Mouse (Mus musculus) embryonic stem cell, embryonic (primary cell): ENCODE measurements at regions not wholly inside any gene's neighbourhood (a gene's known extent, or its start where the extent isn't known, plus 50 kb on each side); places are given as distances from the start of the nearest gene placed in this dataset.

ENCODE experiments used
- CTCF ChIA-PET, 4 experiments: fragments of 300-600 bp in 2 of 4; fragments of 350-600 bp in 2 of 4; sonication (Branson Sonifier 250); formaldehyde crosslinking; loops; one replicate each; lab custom pipeline; 2022; ENCODE audit warnings: inconsistent platforms in 2 of 4; lab: Charles Lee
- POLR2A ChIA-PET, 4 experiments: fragments of 300-600 bp in 2 of 4; fragments of 350-600 bp in 2 of 4; sonication (Branson Sonifier 250); formaldehyde crosslinking; loops; one replicate each; lab custom pipeline; 2022; ENCODE audit warnings: antibody characterized with exemption in 4 of 4, inconsistent platforms in 1 of 4; lab: Charles Lee

DNA sequence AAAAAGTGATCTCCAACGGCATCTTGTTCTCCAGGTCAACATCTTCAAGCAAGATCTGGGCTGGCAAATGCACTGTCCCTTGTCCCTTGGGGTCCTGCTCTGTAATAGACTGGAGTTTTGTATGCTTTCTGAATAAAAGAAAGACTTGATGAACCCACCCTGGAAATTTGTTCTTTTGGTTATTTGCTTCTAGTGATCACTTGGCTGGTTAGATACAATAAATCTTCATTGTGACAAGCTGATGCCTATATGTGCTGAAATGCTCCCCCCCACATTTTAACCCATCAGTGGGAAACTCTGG, 65.0 kb downstream of the Dmac1 start:
- CTCF ChIA-PET: no interaction called here
- POLR2A ChIA-PET: interaction anchor here in 1 of 4 experiments (0.6 kb wide), 1 partner anchor 23 kb away, joined by 3 read pairs; no protein-coding TSS in a partner anchor

DNA sequence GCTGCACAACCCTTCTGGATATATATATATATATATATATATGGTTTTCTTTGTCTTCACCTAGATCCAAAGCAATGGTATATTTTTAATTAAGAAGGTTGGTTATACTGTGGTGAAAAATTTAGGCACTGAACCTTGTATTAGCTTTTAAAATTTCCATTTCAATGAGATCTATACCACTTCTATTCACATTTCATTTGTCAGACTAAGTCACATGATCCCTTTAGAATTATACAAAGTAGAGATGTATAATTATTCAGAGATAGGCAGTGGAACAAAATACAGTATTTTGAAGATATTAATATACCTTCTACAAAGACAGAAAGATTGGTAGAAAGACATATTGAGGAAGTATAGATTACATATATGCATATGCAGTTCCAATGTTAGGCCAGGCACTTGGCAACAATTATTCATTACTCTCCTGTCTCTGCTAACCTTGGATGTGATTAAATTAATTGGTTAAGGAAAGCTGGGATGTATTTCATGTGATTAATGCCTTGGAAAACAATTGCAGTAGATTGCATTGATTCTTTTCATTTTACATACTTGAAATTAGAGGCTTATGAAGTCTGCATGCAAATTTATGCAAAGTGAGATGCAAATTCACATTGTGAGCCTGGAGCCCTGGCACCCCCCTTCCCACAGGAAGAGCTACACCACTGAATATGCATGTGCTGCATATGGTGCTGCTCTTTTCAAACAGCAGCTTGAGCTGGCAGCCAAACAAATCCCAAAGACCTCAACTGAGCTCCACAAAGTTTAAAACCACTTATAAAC, 65.5 kb downstream of the Dmac1 start:
- CTCF ChIA-PET: no interaction called here
- POLR2A ChIA-PET: interaction anchor here in 1 of 4 experiments (0.6 kb wide), 1 partner anchor 24 kb away, joined by 3 read pairs; no protein-coding TSS in a partner anchor
